Mouse (Mus musculus) small intestine, adult 2 months (tissue): ENCODE measurements at regions not wholly inside any gene's neighbourhood (a gene's known extent, or its start where the extent isn't known, plus 50 kb on each side); places are given as distances from the start of the nearest gene placed in this dataset.

ENCODE experiments used
- H3K27ac ChIP-seq: fragments of 200-500 bp; 2 replicates; pipeline ENCODE4 v1.5.1; 2012; ENCODE audit warnings: low read depth, low read length, control low read depth, inconsistent platforms; ENCODE audit not compliant: insufficient read depth
- H3K27me3 ChIP-seq: fragments of 200-500 bp; 2 replicates; pipeline ENCODE4 v1.6.1; 2012; ENCODE audit warnings: mild to moderate bottlenecking, moderate library complexity, low read length, inconsistent platforms; ENCODE audit not compliant: control insufficient read depth, insufficient read depth
- H3K36me3 ChIP-seq: fragments of 200-500 bp; 2 replicates; pipeline ENCODE4 v1.6.1; 2012; ENCODE audit warnings: mild to moderate bottlenecking, low read length, control low read depth, inconsistent platforms; ENCODE audit not compliant: control insufficient read depth, insufficient read depth
- H3K4me1 ChIP-seq: fragments of 200-500 bp; 2 replicates; pipeline ENCODE4 v1.6.1; 2012; ENCODE audit warnings: low read length, inconsistent platforms, mixed read lengths; ENCODE audit not compliant: control insufficient read depth, insufficient read depth, insufficient read length
- H3K4me3 ChIP-seq: fragments of 200-500 bp; 2 replicates; pipeline ENCODE4 v1.5.1; 2012; ENCODE audit warnings: low read depth, mild to moderate bottlenecking, control low read depth, inconsistent platforms, low read length, moderate library complexity
- CTCF ChIP-seq: fragments of 200-500 bp; IDR thresholded peaks from 2 replicates; pipeline ENCODE4 v1.5.1; 2012; ENCODE audit warnings: low read depth, mild to moderate bottlenecking, control low read depth, inconsistent platforms, low read length, moderate library complexity, mixed read lengths; ENCODE audit not compliant: insufficient replicate concordance, insufficient read length; ENCODE audit errors: extremely low read depth
- POLR2A ChIP-seq: fragments of 200-500 bp; IDR thresholded peaks from 2 replicates; pipeline ENCODE4 v1.6.1; 2012; ENCODE audit warnings: low read depth, mild to moderate bottlenecking, control low read depth, inconsistent platforms, low read length, moderate library complexity
- WGBS: fragments of 180-500 bp; shearing (Covaris S2); methylation state at CpG from one replicate; pipeline ENCODE4 v1.1.7; 2018; 5-methylcytosine and 5-hydroxymethylcytosine counted together

DNA sequence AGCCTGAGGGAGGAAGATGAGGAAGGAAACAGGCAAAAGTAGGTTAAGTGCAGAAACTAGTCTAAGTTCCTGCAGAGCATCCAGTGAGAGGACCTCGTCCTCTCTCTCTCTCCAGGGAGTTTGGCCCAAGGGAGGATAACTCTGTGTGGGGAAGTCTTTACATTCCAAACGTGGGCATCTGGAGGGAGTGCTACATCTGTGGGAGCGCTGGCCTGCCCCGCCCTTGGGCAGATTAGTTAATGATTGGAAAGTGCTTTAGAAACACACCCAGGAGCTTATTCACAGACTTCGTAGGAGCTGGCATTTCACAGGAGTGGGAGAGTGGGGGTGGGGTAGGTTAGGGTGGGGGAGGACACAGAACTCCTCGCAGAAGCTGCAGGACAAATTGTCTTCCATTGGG is 70.1 kb upstream of the Gm9887 start:
- H3K27me3 ChIP-seq = no peaks in the 10 kb centered on the region
- peaks cover 19% of the 10 kb centered on the region for H3K4me1 ChIP-seq
- WGBS = 18% methylated on average over 6 of the region's 6 CpGs
- H3K36me3 ChIP-seq = no peaks in the 10 kb centered on the region
- TF ChIP-seq POLR2A = no peak
- TF ChIP-seq CTCF = no peak
- peak overlapping the region; percentile 87 for H3K27ac ChIP-seq
- H3K4me3 ChIP-seq = no peak overlapping the region

- TF ChIP-seq CTCF = no peak
- no peak for TF ChIP-seq POLR2A
- Histone ChIP-seq H3K4me3 (no peak overlapping the region), H3K27ac (peak overlapping the region; percentile 87), H3K36me3 (no peaks in the 10 kb centered on the region), H3K4me1 (peaks cover 16% of the 10 kb centered on the region), H3K27me3 (no peaks in the 10 kb centered on the region)
- WGBS = 27% methylated on average over 4 of the region's 4 CpGs
Observed at GRCm38 (mm10) chr12:69441764-69442163, 69.5 kb upstream of the Gm9887 start.

GRCm38 (mm10) chr12:69438271-69438670 is 66.0 kb upstream of the Gm9887 start:
- H3K27me3 ChIP-seq = no peaks in the 10 kb centered on the region
- no peaks in the 10 kb centered on the region for H3K36me3 ChIP-seq
- no peak overlapping the region for H3K27ac ChIP-seq
- WGBS = 51% methylated on average over 5 of the region's 5 CpGs
- H3K4me1 ChIP-seq = peaks cover 7% of the 10 kb centered on the region; the same call in 1 of the 2 replicates
- H3K4me3 ChIP-seq = no peak overlapping the region
- TF ChIP-seq POLR2A (no peak), CTCF (no peak)

GRCm38 (mm10) chr12:69436839-69437501 is 64.7 kb upstream of the Gm9887 start:
- peaks cover 8% of the 10 kb centered on the region; the same call in 1 of the 2 replicates for H3K4me1 ChIP-seq
- 62% methylated on average over 10 of the region's 10 CpGs for WGBS
- no peaks in the 10 kb centered on the region for H3K36me3 ChIP-seq
- H3K4me3 ChIP-seq = no peak overlapping the region
- H3K27me3 ChIP-seq = no peaks in the 10 kb centered on the region
- TF ChIP-seq POLR2A = no peak
- TF ChIP-seq CTCF = no peak
- no peak overlapping the region for H3K27ac ChIP-seq

DNA sequence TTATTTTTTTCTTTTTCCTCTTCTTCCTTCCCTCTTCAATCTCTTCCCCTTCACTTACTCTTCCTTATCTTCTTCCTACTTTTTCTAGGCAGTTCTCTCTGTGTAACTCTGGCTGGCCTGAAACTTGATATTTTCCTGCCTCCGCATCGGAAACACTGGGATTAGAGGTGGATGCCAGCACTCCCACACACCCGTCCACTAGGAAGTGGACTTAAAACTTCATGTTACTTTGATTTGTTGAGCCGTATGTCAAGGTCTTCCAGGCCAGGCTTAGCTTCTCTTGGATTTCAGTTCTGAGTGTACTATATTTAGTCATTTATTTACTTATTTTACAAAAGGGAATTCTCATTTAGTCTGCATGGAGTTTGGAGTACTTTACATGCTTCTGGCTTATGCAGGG is 62.1 kb upstream of the Gm9887 start:
- 72% methylated on average over 4 of the region's 4 CpGs for WGBS
- Histone ChIP-seq H3K27ac (no peak overlapping the region), H3K36me3 (no peaks in the 10 kb centered on the region)

DNA sequence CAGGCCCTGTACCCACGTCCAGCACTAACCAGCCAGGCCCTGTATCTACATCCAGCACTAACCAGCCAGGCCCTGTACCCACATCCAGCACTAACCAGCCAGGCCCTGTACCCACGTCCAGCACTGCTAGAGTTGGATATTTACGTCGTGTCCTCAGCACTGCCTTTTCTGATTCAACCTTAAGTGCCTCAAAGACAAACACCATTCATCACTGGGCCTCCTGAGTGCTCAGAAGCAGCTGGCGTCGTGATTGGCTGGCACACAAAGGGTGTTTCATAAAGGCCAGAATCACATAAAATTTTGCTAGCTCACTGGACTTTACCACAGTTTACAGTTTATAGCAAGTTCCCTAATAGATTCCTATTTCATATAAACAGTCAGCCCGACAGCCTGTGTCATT is 59.8 kb upstream of the Gm9887 start:
- WGBS = 75% methylated on average over 7 of the region's 7 CpGs
- H3K4me1 ChIP-seq = 0 out of 2 replicates have a peak, but pooled peaks cover 2% of the 10 kb centered on the region
- no peak overlapping the region for H3K4me3 ChIP-seq
- no peaks in the 10 kb centered on the region for H3K27me3 ChIP-seq
- no peak overlapping the region for H3K27ac ChIP-seq
- no peaks in the 10 kb centered on the region for H3K36me3 ChIP-seq
- no peak for TF ChIP-seq CTCF
- no peak for TF ChIP-seq POLR2A

More for the DNA sequence above, 62.1 kb upstream of the Gm9887 start:
- Histone ChIP-seq H3K4me1 (peaks cover 9% of the 10 kb centered on the region; the same call in 1 of the 2 replicates), H3K4me3 (no peak overlapping the region), H3K27me3 (no peaks in the 10 kb centered on the region)
- TF ChIP-seq CTCF (no peak), POLR2A (no peak)

GRCm38 (mm10) chr12:69428108-69428507 is 55.9 kb upstream of the Gm9887 start:
- TF ChIP-seq POLR2A = no peak
- TF ChIP-seq CTCF = no peak
- Histone ChIP-seq H3K36me3 (no peaks in the 10 kb centered on the region), H3K27me3 (no peaks in the 10 kb centered on the region), H3K4me3 (no peak overlapping the region), H3K27ac (no peak overlapping the region), H3K4me1 (peaks cover 6% of the 10 kb centered on the region)
- WGBS = 92% methylated on average over 6 of the region's 6 CpGs

- Histone ChIP-seq H3K27me3 (no peaks in the 10 kb centered on the region), H3K27ac (no peak overlapping the region), H3K4me3 (no peak overlapping the region), H3K4me1 (peaks cover 7% of the 10 kb centered on the region), H3K36me3 (no peaks in the 10 kb centered on the region)
- 84% methylated on average over 3 of the region's 3 CpGs for WGBS
- no peak for TF ChIP-seq CTCF
- no peak for TF ChIP-seq POLR2A
Observed at GRCm38 (mm10) chr12:69425610-69426009, 53.4 kb upstream of the Gm9887 start.
